Mouse (Mus musculus) thymus, adult 2 months (tissue): Measurements from ENCODE around the gene Dock1.

Experiments
- CTCF ChIP-seq: fragments of 200-500 bp; IDR thresholded peaks from 2 replicates; pipeline ENCODE4 v1.5.1; 2012; ENCODE audit warnings: mild to moderate bottlenecking, control low read depth, low read length, moderate library complexity, borderline replicate concordance; ENCODE audit not compliant: control insufficient read depth, poor library complexity, insufficient read depth; ENCODE audit errors: extremely low read depth
- POLR2A ChIP-seq: fragments of 200-500 bp; IDR thresholded peaks from 2 replicates; pipeline ENCODE4 v1.6.1; 2012; ENCODE audit warnings: mild to moderate bottlenecking, low read length, control low read depth, moderate library complexity; ENCODE audit not compliant: control insufficient read depth, poor library complexity, insufficient read depth; ENCODE audit errors: extremely low read depth

GRCm38 (mm10) chr7:134677852-134678251 is 7.4 kb downstream of the Dock1 start:
- no peak for TF ChIP-seq POLR2A
- TF ChIP-seq CTCF = no peak
